Mouse (Mus musculus): ENCODE results near the gene Pcnt.

DNA sequence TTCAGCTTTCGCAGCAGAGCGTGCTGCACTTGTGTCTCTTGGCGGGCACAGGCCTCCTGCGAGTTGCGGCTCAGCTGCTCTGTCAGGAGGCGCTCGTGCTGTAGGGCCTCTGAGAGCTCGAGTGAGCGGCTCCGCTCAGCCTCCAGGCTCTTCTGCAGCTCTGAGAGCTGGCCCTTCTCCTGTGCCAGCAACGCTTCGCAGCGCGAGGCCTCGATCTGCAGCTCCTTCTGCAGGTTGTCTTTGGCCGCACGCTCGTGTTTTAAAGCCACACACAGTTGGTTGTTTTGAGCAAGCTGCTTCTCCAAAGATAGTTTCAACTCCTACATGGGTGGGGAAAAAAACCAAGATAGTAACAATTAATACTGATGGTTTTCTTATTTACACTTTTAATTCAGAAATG, 67.6 kb downstream of the Pcnt start:
- no peak for TF ChIP-seq CTCF (IDR thresholded peaks at IDR 0.05; ENCODE audit: low read depth)
- no peak for TF ChIP-seq EP300 (IDR thresholded peaks at IDR 0.05; ENCODE audit: low read depth)
